Mouse (Mus musculus): ENCODE measurements around the gene Mettl16.

Gene Mettl16

DNA sequence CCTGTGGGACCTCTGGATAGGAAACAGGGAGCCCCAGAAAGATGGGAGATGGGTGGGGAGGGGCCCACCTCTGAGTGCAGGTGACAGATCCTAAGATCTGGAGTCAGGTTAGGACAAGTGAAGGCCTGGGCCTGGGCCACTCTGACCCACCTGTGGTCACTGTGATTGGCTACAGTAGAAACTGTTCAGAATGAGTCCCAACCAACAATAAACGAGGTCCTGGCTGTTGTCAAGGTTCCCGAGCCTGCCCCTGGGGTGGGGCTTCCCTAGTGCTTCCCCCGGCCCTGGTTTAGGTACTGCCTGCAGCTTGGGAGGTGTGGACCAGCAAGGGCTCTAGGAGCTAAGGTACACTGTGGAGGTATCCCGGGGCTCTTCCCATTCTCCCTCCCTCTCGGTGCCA is 73.1 kb downstream of the Mettl16 start:
- no peak for DNase-seq (ENCODE audit: low read depth, low spot score)

DNA sequence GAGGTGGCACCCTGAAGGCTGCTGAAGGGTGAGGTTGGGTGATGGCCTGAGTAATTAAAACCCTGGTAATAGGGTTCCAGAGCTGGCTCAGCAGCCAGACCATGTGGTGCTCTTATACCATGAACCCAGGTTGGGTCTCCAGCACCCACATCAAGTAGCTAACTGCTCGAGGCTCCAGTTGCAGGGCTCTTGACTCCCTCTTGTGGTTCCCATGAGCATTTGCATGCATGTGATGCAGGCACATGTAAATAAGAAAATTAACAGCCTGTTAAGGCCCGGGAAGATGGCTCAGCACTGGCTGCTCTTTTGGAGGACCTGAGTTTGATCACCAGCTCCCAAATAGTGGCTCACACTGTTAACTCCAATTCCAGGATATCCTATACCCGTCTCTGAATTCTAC is 75.2 kb downstream of the Mettl16 start:
- no peak for DNase-seq (ENCODE audit: low read depth, low spot score)

DNA sequence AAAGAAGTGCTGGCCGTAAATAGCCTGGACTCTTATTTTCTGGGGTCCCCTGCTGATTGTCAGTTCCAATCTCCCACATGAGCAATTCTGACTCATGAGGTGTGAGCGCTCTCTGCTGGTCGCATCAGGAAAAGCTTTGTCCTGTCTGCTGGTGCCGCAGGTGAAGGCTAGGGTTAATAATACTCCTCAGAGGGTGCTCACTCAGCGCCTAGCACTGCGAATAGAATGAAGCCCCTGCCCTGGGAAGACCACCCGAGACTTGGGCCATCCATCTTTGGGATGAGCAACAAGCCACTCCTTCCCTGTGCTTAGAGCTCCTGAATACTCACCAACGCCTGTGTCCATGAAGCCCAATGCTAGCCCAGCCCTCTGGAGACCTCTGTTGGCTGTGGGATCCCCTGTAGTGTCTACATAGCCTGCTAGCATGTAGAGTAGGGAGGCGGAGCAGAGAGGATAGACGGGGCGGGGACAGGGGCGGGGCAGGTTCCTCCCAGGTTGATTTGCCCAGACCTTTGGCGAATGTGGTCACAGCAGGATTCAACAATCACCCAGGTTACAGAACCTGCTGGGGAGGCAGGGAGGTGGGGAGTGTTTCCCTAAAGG is 77.4 kb downstream of the Mettl16 start:
- DNase-seq (ENCODE audit: low read depth, low spot score), result peak; percentile 68

DNA sequence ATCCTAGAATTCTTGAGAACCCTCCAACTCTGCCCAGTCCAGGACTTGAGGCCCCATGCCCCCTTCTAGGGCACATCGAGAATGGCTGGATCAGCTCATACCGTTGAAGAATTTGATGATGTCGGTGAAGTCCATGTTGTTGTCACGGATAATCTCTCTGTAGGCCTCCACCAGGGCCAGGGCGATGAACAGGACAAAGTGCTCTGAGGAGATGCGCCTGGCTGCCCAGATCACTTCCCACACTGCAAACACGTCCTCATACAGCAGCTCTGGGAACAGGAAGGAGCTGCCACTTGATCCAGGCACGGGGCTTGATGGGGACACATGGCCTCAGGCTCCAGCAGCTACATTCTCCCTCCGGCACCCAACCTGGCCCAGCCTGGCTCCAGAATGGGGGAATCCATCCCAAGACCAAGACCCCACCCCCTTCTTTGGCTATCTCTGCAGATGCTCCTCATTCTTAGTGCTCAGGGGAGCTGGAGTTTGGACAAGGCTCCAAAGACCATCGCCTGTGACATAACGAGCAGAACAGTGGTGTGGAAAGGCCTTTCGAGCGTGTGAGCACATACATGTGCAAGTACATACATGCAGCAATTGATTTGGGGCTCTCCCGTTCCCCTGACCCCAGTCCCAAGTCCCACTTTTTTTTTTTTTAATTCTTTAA is 80.5 kb downstream of the Mettl16 start:
- no peak for DNase-seq (ENCODE audit: low read depth, low spot score)

DNA sequence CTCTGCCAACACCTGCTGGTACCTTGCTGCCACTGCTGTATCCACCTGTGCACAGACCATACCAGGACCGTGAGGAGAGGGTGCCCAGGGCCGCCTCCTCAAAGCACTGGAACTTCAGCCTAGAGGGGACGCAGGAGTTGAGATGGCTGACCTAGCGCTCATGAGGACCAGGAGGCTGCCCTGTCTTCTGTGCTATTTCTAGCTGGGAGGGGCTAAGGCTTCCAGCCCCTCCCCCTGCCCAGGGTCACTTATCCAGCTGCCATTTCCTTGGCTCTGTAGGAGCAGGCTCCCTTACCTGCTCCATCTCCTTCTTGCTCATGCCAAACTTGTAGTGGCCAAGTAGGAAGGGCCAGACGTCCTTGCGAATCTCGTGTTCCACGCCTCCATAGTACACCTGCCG is 87.1 kb downstream of the Mettl16 start:
- no peak for DNase-seq (ENCODE audit: low read depth, low spot score)

DNA sequence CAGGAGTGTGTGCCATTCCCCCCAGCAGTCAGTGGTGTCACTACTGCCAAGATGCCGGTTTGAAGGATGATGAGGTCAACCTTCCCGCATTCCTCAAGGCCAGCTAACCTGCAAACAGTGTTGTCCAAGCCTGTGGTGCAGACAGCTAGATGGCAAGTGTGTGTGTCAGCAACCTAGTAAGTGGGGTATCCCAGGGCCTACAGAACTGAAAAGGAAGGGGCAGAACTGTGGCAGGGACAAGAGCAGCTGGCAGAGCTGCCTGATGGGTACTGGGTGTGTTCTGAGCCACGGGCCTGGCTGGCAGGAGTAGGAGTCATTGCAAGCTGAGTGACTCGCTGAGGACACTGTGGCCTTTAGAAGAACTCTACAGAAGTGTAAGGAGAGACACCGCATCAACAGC is 91.5 kb downstream of the Mettl16 start:
- no peak for DNase-seq (ENCODE audit: low read depth, low spot score)

DNA sequence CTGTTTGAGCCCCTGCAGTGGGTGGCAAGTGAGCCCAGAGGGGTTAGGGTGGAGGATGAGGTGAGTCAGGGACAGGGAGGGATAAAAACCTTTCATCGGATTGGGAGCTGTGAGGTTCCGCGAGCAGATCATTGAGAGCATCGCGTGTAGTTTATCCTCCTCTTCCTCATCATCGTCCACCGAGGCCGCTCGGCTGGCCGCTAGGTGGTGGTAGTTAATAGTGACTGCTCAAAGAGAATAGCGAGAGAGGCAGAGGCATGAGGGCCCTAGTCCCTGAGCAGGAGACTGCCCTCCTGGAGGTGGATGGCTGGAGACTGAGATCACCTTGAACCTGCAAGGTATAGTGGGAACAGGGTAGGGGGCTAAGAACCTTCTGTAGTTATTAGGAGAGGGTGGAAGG is 92.8 kb downstream of the Mettl16 start:
- no peak for DNase-seq (ENCODE audit: low read depth, low spot score)

DNA sequence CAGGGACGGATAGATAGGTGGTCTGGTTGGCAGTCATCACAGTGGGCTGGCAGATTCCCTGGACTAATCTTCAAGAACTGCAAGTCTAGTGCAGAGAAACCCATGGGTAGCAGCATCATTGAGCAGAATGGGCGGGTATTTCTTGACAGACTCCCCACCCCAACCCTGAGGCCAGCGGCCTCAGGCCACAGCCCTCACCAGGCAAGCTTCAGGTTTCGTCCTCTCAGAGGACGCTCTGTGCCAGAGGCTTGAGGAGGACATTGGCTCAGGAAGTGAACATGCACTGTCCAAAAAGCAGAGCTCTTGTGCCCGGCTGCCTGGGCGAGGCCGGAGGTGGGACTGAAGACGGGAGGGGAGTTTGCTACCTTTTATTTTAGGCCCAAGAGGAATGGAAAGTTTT is 93.8 kb downstream of the Mettl16 start:
- no peak for DNase-seq (ENCODE audit: low read depth, low spot score)

DNA sequence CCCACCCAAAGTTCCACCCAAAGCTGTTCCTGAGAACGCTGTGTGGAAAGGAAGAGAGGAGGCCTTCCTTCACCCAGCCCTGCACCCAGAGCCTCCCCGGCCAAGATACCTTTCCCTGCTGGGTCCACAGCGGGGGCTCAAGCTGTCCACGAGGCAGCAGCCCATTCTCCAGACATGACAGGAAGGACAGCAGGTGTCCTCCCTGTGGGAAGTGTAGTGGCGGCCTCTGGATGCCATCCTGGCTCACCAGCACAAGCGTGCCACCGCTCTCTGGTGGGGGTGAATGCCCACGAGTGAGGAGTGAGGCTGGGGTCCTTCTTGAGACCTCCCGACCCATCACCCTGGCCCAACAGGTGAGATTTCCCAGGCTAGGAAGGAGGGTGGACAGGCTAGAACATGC is 94.6 kb downstream of the Mettl16 start:
- no peak for DNase-seq (ENCODE audit: low read depth, low spot score)

DNA sequence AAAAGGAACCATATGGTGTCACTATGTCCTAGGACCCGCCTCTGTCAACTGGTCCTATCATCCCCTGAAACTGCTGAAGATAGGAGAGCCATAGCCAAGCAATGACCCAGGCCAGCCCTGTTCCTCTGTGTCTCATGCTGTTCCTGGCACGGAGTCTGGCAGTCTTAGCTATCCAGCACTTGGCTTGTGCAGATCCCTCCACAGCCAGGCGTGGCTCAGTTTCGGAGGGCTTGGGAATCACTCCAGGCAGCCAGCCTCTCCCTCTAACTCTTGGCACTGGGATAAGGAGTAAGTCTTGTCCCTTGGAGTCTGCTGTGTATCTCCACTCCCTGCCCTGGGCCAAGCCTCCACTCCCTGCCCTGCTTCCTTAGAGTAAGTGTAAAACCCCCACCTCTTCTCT is 96.0 kb downstream of the Mettl16 start:
- DNase-seq (ENCODE audit: low read depth, low spot score), result no peak

DNA sequence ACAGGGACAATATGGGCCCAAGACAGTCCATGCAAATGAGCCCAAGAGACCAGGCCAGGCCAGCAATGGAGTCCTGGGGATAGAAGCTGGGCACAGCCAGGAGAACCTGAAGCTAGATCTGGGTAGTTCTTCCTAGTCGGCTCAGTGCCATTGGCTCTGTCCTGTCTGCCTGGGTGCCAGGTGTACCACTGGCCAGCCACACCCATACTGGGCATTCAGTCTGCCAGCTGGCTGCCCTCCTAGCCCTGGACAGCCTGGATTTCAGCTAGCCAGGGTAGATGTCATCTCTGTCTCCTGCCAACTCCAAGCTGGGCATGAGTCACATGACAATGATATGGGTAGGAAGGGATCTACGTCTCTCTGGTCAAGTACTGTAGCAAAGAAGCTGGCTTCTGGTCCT is 96.6 kb downstream of the Mettl16 start:
- DNase-seq (ENCODE audit: low read depth, low spot score), result no peak

DNA sequence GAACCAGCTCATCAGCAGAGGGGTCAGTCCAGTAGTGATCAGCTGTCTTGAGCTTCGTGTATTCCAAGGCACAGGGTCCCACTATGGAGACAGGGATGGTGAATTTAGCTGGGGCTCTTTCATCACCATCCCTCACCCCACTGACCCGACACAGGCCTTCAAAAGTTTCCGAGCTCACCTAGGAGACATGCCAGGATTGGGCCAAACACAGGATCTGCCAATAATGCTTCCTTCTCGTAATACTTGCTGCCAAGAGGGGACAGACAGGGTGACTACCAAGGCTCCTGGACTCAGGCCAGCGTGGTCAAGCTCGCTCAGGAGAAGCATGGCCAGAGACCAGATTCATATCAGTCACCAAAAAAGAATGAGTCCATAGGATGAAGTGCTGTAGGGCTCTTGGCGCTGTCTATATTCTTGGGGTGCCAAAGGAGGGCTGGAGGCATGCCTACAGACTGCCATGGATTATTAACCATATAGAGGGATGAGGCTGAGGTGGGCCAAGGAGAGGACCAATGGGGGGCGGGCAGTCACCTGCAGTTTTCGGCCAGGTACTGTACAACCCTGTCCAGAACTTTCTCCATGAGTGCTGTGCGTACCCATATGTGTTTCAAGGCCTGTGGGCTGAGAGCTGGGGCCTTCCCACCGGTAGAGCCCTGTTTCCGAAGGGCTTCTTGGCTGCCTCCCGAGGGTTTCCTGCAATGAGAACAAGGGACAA is 97.6 kb downstream of the Mettl16 start:
- DNase-seq (ENCODE audit: low read depth, low spot score), result no peak

DNA sequence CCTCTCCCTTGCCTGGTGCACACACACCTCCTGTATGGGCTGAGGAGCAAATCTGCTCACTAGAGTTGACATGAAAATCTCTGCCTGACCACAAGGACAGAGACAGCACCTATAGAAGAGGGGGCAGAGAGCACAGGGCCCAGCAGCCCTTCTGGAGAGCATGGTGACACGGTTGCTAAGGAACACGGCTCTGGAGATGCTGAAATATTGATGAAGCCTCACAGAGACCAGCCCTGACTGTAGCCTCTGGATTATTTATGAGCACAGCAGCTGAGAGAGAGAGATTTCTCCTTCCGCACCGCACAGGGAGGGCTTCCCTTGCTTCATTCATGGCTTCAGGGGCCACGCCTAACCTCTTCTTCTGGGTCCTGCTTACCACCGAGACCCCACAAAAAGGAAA is 99.0 kb downstream of the Mettl16 start:
- no peak for DNase-seq (ENCODE audit: low read depth, low spot score)

DNA sequence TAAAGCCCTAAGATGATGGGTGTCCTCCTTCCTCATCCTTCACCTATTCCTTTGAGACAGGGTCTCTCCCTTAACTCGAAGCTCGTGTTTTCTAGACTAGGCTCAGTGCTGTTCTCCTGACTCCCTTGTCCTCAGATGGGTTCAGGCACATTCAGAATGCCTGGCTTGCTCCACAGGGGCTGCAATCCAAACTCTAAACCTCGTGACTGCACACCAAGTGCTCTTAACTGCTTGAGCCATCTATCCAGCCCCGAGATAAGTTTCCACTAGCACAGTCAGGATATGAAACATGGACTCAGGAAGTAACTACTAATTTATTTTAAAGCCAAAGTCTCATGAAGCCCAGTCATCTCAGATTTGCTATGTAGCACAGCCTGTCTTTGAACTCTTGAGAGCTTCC is 99.9 kb downstream of the Mettl16 start:
- no peak for DNase-seq (ENCODE audit: low read depth, low spot score)

DNA sequence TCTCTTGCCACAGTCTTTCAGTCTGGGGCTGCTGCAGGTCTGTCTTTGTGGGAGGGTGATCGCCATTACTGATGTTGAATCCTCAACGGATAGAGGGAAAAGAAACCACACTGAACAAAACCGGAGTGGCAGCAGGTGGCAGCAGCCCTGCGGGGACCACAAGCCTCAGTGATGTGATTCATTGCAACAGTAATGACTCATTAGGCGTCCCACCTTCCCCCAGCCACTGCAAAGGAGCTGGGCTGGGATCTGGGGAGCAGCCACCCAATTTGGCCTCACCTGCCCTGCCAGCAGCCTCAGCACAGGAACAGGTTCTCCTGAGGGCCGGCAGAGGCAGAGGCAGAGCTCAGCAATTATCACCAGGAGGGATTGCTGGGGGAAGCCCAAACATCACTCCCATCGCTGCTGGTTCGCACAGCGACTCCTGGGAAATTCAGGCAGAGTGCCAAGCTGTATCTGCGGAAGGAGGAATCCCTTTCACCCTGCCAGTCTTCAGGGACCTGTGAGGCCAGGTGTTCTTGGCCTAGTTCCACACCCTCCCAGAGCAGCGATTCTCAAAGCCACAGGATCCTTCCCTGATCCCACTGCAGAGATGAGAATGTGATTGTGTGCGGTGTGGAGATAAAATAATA is 100.5 kb downstream of the Mettl16 start:
- DNase-seq (ENCODE audit: low read depth, low spot score), result no peak

DNA sequence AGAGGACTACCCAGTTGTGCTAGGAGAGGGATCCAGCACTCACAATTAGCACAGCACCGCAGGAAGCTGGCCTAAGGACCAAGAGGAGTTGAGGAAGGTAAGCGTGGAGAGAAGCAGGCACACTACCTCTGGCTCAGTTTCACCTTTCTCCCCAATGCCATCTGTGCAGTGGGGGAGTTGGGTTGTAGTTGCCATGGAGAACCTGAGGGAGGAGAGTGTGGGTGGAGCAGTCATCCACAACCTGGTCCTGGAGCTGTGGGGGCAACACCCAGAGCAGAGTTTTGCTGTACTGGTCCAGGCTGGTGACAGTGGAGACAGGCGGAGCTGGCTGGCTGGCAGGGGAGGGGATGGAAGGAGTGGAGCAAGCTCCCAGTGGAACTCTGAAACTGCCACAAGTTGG is 104.0 kb downstream of the Mettl16 start:
- DNase-seq (ENCODE audit: low read depth, low spot score), result no peak

DNA sequence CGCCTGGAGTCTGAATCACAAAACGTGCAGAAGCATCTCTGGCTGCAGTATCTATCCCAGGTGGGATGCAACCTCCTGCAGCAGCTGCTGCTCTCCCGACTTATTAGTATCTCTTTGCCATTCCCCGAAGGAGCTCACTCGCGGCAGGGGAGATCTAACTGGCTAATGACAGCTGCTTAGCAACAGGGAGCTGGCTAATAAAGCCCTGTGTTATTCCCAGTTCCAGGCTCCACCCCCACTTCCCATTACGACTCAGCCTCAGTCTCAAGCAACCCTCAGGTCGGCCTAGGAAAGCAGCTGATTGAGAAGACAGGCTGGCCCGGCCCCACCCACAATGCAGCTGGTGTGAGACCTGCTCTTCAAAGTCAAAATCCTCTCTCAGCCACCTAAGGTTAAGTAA is 106.2 kb downstream of the Mettl16 start:
- DNase-seq (ENCODE audit: low read depth, low spot score), result no peak
